Mouse (Mus musculus): ENCODE measurements around the gene Cryaa.

Cryaa gene

DNA sequence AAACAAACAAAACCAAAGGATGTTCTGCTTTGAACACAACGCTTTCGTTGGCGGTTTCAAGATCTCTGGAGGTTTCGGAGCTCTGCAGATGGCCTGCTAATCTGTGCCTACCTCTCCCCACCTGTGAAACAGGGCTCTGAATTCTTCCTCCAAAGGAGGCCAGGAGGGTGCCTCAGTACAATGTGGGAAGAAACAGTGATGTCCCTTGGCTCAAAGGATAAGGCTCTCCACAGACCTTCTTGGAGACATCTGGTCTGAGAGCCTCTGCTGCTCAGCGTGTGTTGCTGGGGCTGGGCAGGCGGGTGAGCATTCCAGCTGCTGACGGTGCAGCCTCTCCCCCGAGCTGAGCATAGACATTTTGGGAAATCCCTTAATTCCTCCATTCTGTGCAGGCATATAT is at the start of gene Cryaa:
TSS of gene Cryaa (plus strand) at position 301 of the 400 bp plus-strand sequence.
- DNase-seq = no peak

DNA sequence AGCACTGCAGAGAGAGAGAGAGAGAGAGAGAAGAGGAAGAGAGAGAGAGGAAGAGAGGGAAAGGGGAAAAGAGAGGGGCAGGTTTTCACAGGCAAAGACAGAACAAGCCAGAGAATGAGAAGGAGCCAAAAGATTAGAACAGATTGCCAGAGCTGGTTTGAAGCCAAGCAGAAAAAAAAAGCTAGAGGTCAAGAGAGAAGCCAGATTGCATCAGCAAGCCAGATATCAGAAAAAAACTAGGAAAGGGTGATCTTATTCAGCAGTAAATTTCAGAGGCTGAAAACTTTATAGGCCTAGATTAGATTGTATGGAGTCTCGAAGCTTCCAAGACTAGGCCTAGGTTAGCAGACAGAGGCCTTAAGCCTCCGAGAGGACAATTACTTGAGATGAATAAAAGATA is 49.6 kb upstream of the Cryaa start:
- DNase-seq = no peak

DNA sequence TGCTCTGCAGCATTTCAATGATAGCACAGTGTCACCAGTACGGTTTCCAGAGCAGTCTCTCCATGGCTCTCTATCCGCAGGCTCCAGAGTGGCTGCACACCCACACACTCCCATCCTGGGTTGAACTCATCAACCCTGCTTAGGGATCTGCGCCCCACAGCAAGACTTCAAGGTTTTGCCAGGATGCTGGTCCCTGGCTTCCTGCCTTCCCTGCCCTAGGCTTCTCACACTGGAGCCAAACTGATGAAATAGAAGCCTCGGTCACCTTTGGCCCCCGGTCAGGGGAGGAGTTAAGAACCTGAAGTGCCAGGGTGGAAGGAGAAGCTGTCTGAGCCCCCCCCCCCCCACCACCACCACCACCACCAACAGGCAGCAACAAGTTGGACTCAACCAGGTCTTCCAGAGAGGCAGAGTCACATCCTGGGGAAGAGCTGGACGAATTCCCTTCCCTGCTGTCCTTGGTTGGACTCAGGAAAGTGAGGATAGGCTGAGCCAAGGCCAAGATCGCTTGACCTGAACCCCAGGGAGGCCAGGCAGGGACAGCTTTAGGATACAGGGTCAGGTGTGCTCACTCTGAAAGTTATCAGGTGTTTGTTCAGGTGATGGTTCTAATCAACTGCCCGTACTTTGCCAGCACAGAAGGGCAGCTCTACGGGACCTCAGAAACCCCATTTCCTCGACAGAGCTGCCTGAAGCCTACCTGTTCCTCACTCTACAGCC is 46.4 kb upstream of the Cryaa start:
- DNase-seq = peak in 1 of 2 experiments; percentile 49

DNA sequence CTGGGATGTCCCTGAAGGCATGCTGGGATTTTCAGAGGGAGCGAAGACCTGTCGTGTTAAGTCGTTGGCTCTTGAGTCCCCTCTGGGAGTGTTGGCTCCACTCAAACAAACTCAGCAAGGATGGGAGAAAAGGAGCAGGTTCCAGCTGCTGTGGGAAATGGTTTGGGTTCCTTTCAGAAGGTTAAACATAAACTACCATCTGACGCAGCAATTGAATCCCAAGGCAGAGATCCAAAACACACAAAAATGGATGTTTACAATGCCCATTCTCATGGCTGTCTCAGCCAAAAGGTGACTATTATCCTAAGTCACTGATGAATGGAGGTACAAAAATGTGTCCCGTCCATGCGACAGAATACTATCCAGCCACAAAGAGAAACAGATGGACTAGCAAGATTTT is 44.6 kb upstream of the Cryaa start:
- peak; percentile 41 to 63 for DNase-seq

DNA sequence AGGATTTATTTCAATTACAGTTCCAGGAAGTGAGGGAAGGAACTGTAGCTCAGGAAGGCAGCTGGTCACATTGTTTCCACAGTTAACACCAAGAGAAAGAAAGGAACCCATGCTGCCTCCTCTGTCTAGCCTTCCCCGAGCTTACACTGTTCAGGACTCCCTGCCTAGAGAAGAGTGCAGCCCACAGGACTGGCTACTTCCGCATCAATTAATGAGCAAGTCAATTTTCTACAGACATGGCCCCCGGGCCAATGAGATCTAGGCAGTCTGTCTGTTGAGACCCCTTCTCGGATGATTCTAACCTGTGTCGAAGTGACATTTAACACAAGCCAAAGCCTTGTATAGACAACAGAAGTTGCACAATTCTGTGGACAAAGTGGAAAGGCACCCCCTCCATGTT is 42.7 kb upstream of the Cryaa start:
- DNase-seq = no peak

DNA sequence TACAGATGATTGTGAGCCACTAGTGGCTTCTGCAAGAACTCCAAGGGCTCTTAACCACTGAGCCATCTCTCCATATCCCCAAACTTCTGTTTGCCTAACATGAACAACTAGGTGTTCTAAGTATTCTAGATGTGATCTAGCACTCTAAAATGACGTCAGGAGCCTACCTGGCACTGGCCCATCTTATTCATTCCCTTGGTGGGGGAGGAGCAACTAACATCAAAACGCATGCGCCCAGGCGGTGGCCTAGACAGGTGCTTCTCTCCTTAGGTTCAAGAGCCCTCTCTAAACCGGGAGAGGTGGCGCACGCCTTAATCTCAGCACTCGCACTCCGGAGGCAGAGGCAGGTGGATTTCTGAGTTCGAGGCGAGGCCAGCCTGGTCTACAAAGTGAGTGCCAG is 41.8 kb upstream of the Cryaa start:
- peak in 1 of 2 experiments; percentile 53 for DNase-seq

DNA sequence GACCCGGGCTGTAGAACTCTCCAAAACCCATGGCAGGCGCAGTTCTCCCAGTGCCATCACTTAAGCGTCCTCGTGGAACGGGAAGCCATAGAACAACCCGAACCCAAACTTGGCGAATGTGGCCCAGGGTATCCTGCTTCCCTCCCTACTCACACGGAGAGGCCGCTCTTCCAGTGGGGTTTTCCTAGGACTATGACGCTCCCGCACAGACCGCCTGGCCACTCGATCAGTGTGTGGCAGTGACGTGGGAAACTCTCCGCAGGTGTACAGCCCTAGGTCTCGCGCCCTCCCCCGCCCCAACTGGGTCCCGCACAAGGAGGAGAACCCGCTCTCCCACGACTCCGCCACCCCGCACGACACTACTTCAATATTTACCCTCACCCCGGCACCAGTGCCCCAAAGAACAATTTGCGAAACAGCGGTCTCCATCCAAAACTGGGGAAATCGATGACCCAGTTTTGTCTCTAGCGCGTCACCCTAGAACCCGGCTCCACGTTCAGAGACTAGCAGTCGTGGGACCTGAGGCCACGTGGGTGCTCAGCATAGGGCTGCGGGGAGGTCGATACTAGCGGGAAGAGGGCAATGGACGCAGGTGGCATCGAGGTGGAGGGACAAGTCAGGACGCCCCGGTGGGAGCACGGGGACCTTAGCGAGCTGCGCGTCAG is 41.2 kb upstream of the Cryaa start:
- DNase-seq = no peak

DNA sequence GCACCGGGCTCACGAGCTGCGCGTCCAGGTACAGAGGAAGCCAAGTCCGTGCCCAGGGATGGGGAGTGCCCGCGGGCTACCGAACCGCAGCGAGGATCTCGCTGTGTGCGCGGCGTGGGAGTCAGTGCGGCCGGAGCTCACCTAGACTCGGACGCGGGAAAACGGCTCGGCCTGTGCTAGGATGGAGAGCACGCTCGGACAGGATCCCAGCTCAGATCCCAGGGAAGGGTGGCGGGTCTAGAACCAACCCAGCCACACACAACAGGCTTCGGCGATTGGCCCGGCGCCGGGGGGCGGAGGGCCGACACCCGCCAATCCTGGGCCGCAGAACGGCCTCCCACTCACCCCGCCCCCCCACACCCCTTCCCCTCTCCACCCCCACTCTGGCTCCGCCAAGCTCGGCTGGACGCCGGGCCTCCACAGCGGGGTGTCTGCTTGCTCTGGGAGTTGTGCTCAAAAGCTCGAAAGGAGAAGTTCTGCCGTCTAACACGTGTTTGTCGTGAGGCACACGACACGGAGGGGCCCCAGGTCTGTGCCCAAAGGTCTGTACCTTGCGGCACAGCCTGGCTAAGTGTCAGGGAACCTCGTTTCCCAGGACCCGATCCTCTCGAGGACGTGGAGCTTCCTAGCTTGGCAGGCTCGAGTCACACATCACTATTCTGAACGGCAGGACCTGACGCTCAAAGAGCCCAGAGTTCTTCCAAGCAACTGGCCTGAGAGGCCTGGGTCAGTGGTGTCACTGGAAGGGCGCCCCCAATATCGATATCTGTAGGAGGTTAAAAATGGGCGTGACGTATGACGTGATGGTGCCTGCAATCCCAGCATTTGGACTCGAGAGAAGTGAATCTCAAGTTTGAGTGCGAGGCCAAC is 40.4 kb upstream of the Cryaa start, which contains the start of gene Cbs:
TSS of gene Cbs (minus strand) at position 297 of the 870 bp plus-strand sequence.
- DNase-seq = peak; percentile 89 to 90

DNA sequence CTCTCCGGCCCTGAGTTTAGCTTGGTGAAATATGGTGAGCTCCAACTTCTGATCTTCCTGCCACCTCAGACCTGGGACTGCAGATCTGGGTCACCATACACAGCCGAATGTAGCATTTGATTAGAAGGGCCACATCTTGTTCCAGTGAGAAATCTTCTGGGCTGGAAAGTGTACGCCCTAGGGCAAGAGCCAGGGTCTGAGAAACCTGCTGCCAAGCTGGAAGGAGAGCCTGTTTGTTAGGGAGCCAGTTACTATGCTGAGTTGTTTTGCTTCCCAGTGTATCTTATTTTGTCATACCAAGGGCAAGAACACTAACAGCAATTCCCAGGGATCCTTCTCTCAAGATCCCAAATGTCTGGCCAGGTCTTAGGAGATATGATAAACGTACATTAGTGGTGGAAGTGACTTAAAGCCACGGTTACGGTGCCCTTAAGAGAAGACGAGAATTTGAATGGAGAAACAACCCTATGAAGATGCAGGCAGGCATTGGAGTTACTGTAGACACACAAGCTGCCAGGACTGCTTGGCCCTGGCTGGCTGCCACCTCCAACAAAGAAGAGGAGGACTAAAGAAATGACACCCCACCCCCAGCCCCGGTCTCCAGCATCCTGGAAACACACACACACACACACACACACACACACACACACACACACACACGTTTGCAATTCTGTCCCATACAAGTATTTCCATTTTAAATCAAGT is 39.6 kb upstream of the Cryaa start:
- DNase-seq = peak in 1 of 2 experiments; percentile 25

DNA sequence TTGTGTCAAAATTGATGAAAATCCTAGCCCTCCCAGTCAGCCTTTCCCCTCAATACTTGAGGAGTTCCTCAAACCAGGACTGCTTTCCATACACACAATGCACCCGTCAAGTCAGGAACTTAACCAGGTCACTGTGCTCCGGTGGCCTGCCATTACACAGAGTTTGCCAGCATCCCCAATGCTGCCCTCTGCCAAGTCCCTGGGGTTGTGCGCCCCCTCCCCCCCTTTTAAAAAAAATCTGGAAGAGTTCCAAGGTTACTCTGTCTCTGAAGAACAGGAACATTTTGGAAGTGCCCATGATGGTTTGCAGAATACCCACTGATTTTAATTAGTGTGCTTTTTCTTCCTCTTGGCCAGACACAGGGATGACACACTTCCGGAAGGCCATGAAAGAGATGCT is 38.0 kb upstream of the Cryaa start:
- no peak for DNase-seq

DNA sequence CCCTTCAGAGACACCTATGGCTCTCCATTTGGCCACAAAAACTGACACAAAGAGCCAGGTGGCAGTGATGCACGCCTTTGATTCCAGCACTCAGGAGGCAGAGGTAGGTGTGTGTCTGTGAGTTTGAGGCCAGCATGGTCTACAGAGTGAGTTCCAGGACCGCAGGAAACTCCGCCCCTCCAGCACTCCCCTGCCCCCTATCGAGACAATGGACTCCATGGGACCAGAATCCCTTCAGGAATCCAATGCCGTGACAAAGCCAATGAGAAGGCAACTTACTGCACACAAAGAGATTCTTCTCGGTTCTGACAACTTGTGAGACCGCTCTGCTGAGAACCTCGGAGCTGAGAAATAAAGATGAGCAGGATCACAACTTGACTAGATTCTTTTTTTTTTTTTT is 35.3 kb upstream of the Cryaa start:
- DNase-seq = no peak

DNA sequence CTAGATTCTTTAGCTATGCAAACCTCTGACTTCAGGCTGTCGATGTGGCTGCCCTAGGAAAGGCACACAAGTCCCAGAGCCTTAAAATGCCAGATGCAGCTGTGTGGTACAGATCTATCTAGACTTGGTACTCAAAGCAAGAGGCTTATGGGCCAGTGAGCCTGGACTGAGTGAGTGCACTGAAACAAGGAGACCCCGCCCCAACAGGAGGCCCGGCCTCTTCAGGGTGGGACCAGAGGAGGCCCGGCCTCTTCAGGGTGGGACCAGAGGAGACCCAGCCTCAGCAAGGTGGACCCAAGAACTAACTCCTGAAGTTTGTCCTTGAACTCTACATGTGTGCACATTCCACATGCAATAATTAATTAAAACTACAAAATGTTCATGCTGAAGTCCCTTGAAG is 34.7 kb upstream of the Cryaa start:
- no peak for DNase-seq

DNA sequence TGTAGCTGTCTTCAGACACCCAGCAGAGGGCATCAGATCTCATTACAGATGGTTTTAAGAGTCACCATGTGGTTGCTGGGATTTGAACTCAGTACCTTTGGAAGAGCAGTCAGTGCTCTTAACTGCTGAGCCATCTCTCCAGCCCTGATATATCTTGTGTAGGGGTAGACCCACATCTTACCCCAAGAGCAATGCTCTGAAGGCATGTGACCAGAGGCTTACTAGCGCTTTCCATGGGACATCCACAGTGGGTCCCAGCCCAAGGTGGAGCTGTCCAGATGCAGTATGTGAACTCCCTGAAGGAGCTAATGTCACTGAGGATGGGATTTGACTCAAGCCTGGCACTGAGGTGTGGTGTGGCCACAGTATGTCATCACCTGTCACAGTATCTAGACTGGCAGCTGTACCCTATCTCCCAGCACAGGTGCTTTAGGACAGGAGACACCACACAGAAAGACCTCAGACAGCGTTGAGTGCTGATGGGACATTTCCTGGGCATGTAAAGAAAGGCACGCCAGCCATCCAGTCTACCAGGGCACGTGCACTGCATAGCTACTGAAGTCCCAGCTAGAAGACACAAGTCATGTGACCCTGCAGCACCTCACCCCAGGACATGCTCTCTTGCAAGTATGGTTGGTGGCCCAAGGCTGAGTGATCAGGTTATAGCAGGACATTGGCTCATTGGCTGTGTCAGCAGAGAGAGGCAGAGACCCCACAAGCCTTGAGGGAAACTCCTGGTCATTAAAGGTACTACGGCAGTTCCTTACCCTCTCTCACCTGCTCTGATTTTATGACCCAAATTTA is 31.2 kb upstream of the Cryaa start:
- DNase-seq = no peak

DNA sequence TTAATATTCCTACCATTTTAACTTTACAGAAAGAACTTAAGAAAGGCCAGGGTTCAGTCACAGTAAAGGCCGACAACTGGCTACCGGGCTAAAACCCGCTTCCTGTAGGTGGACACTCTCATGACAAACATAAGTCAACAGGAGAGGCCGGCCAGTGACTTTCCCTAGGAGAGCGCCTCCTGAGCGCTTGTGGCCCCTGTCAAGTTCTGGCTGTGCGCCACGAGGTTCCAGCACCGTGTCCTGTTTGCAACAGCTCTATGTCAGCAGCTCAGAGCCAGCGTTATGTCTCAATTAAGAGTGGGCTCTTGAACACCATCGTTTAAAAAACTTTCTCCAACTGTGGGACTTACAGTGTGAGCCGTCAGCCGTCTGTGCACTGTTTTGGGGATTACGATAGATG is 25.5 kb upstream of the Cryaa start:
- DNase-seq = no peak

DNA sequence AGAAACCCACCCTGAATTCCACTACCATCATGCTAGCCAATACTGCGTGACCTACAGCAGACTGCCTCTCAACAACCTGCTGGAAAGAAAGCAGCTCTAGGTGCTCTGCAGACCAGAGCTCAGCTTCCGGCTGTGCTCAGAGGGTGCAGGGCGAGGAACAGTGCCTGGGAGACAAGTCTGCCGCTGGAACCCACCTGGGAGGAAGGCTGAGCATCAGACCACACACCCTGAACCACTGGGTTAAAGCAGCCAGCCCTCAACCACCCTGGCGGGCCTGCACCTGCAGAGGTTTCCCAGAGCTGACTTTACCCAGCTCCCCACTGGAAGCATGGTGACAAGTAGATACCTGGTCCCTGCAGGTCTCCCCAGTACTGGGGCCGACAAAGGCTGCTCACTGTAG is 24.3 kb upstream of the Cryaa start:
- DNase-seq = no peak

DNA sequence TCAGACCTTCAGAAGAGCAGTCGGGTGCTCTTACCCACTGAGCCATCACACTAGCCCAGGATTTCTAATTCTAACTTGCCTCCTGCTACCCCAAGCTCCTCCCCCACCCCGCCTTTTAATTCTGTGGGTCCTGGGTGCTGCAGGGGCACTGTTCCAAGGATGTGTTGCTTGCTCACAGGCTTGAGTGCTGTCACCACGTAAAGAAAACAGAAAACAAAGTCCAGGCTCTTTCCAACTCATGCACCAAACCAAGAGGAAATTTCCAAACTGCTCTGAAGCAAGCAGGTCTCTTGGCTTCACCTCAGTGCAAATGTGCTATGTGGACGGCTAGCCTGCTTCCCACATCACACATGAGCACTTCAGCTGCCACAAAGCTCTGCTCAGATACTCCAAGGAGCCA is 22.2 kb upstream of the Cryaa start:
- DNase-seq = peak; percentile 44 to 54

DNA sequence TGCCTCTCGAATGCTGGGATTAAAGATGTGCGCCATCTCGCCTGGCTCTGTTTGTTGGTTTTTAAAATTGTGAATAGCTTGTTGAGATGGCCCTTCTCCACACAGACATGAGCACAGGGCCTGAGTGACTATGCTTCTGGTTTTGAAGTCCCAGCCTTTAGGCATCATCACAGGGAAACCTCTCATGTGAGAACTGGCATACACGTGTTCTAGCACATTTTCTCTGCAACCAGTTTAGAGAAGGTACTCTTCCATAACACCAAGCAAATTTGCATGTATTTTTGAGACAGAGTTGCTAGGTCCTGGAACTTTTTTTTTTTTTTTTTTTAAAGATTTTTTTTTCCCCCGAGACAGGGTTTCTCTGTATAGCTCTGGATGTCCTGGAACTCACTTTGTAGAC is 20.9 kb upstream of the Cryaa start:
- DNase-seq = no peak

DNA sequence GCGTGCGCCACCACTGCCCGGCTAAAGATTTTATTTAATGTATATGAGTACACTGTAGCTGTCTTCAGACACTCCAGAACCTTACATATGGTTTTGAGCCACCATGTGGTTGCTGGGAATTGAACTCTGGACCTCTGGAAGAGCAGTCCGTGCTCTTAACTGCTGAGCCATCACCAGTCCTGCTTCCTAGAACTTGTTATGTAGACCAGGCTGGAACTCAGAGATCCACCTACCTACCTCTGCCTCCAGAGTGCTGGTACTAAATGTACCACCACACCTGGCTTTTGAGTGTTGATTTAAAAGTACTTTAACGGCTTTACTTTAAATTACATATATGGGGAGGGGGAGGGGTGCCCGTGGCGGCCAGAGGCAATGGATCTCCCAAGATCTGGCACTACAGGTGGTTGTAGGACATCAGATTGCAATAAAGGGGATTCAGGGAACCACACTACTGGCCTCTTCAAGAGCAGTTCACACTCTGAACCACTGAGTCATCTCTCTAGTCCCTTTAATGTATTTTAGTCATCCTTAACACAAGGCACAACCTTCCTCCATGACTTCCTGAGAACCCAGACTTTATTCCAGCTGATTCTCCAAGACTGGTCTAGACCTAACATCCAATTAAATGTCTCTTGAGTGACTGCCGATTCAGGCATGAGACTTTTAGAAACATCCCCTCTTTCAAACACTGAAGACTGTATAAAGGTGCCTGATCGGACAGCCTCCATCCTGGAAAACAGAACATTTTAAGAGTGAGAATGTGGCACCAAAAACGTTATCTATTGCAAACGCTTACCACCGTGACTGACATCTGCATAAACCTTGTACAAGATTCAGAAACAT is 20.2 kb upstream of the Cryaa start:
- DNase-seq = no peak

DNA sequence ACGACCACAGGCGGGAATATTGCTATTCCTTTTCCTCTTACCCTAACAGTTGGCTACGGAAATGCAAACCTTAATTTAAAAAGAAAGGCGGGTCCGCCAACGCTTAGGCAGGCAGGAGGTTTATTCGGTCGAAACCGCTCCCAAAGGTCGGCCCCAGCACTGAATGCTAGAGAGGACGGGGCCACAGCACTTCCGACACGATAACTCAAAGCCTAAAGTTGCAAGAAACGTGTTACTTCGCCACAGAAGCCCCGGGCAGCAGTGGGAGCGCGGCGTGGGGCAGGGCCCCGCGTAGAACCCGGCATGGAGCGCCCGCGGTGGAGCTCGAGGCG is 19.5 kb upstream of the Cryaa start:
- DNase-seq = peak in 1 of 2 experiments; percentile 32

DNA sequence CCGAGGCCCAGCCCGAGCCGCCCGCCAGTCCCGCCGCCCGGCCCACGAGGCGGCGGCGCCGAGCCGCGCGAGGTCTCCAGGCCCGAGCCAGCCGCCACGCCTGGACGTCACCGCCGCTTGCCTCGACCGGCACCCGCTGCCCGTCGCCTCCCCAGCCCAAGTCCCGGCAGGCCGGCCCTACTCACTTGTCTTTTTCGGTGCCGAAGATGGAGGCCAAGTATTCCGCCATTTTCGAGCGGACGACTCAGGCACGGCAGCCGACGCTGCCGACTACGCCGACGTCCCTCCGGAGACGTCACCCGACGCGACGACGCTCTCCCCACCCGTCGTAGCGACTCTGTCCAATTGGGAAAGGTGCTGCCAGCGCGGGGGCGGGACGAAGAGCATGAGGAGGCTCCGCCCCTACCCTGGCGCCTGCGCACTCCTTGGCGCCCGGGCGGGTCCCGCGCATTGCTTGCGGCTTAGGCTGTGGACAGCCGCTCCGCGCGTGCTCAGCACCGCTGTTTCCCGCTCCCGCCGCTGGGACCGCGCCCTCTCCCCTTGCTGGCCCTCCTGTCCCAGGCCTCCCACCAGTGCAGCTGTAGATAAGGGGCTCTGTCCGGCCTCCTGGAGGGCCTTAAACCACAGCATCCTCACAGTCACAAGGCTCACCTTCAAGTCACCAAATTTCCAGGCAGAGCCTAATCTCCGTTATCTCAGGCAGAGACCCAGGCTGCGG is 19.0 kb upstream of the Cryaa start, which contains the start of gene U2af1:
TSS of gene U2af1 (minus strand) at position 425 of the 718 bp plus-strand sequence.
- peak; percentile 97 to 98 for DNase-seq

Measured in kidney, adult 8-10 months (tissue).